Mouse (Mus musculus): ENCODE measurements at regions not wholly inside any gene's neighbourhood (a gene's known extent, or its start where the extent isn't known, plus 50 kb on each side); places are given as distances from the start of the nearest gene placed in this dataset.

GRCm38 (mm10) chr17:16571403-16571802, 492.5 kb upstream of the Zfp960 start:
- no peak overlapping the region for H3K4me3 ChIP-seq (replicated peaks)
- ATAC-seq (ENCODE audit: insufficient number of reproducible peaks, low FRiP score, low TSS enrichment, low read depth) = no peak
- no peaks in the 10 kb centered on the region for H3K27me3 ChIP-seq
- 59% methylated on average over 5 of the region's 5 CpGs for WGBS
- H3K9me3 ChIP-seq (replicated peaks) = no peaks in the 10 kb centered on the region
- no peaks in the 10 kb centered on the region for H3K4me1 ChIP-seq
- H3K27ac ChIP-seq (replicated peaks) = no peak overlapping the region
- no peak overlapping the region for H3K4me2 ChIP-seq (replicated peaks)
- H3K36me3 ChIP-seq = no peaks in the 10 kb centered on the region
- H3K9ac ChIP-seq = no peak overlapping the region

GRCm38 (mm10) chr17:16588791-16589190, 475.1 kb upstream of the Zfp960 start:
- Histone ChIP-seq H3K9me3 (replicated peaks) (no peaks in the 10 kb centered on the region), H3K36me3 (no peaks in the 10 kb centered on the region), H3K4me1 (no peaks in the 10 kb centered on the region), H3K27ac (replicated peaks) (no peak overlapping the region), H3K27me3 (no peaks in the 10 kb centered on the region), H3K4me2 (replicated peaks) (no peak overlapping the region), H3K9ac (no peak overlapping the region), H3K4me3 (replicated peaks) (no peak overlapping the region)
- 58% methylated on average over 1 of the region's 1 CpGs for WGBS
- no peak for ATAC-seq (ENCODE audit: insufficient number of reproducible peaks, low FRiP score, low TSS enrichment, low read depth)

- WGBS = 26% methylated on average over 3 of the region's 3 CpGs
- Histone ChIP-seq H3K4me3 (replicated peaks) (no peak overlapping the region), H3K4me1 (no peaks in the 10 kb centered on the region), H3K27ac (replicated peaks) (no peak overlapping the region), H3K27me3 (no peaks in the 10 kb centered on the region), H3K36me3 (no peaks in the 10 kb centered on the region), H3K4me2 (replicated peaks) (no peak overlapping the region), H3K9ac (no peak overlapping the region), H3K9me3 (replicated peaks) (no peaks in the 10 kb centered on the region)
- ATAC-seq (ENCODE audit: insufficient number of reproducible peaks, low FRiP score, low TSS enrichment, low read depth) = no peak
Observed at GRCm38 (mm10) chr17:16599671-16600070, 464.2 kb upstream of the Zfp960 start.

GRCm38 (mm10) chr17:16612405-16612979, 451.4 kb upstream of the Zfp960 start:
- 85% methylated on average over 1 of the region's 1 CpGs for WGBS
- Histone ChIP-seq H3K9ac (no peak overlapping the region), H3K9me3 (replicated peaks) (no peaks in the 10 kb centered on the region)

GRCm38 (mm10) chr17:16621931-16622556, 441.9 kb upstream of the Zfp960 start:
- no peak overlapping the region for H3K4me3 ChIP-seq (replicated peaks)
- 74% methylated on average over 4 of the region's 4 CpGs for WGBS
- H3K4me1 ChIP-seq = no peaks in the 10 kb centered on the region
- no peak overlapping the region for H3K9ac ChIP-seq
- no peak overlapping the region for H3K27ac ChIP-seq (replicated peaks)
- no peaks in the 10 kb centered on the region for H3K9me3 ChIP-seq (replicated peaks)
- no peak for ATAC-seq (ENCODE audit: insufficient number of reproducible peaks, low FRiP score, low TSS enrichment, low read depth)
- no peaks in the 10 kb centered on the region for H3K27me3 ChIP-seq
- no peak overlapping the region for H3K4me2 ChIP-seq (replicated peaks)
- no peaks in the 10 kb centered on the region for H3K36me3 ChIP-seq

More at GRCm38 (mm10) chr17:16612405-16612979, 451.4 kb upstream of the Zfp960 start:
- no peak for ATAC-seq (ENCODE audit: insufficient number of reproducible peaks, low FRiP score, low TSS enrichment, low read depth)
- H3K4me2 ChIP-seq (replicated peaks) = no peak overlapping the region
- H3K4me1 ChIP-seq = no peaks in the 10 kb centered on the region
- no peak overlapping the region for H3K27ac ChIP-seq (replicated peaks)
- no peaks in the 10 kb centered on the region for H3K36me3 ChIP-seq
- no peak overlapping the region for H3K4me3 ChIP-seq (replicated peaks)
- H3K27me3 ChIP-seq = no peaks in the 10 kb centered on the region

GRCm38 (mm10) chr17:16629854-16630253, 434.1 kb upstream of the Zfp960 start:
- no peak for ATAC-seq (ENCODE audit: insufficient number of reproducible peaks, low FRiP score, low TSS enrichment, low read depth)
- H3K4me2 ChIP-seq (replicated peaks) = no peak overlapping the region
- 87% methylated on average over 1 of the region's 1 CpGs for WGBS
- no peak overlapping the region for H3K9ac ChIP-seq
- no peaks in the 10 kb centered on the region for H3K9me3 ChIP-seq (replicated peaks)
- no peaks in the 10 kb centered on the region for H3K36me3 ChIP-seq
- no peaks in the 10 kb centered on the region for H3K27me3 ChIP-seq
- H3K27ac ChIP-seq (replicated peaks) = no peak overlapping the region
- H3K4me1 ChIP-seq = no peaks in the 10 kb centered on the region
- H3K4me3 ChIP-seq (replicated peaks) = no peak overlapping the region

GRCm38 (mm10) chr17:16633426-16633825, 430.5 kb upstream of the Zfp960 start:
- H3K4me2 ChIP-seq (replicated peaks) = no peak overlapping the region
- no peak for ATAC-seq (ENCODE audit: insufficient number of reproducible peaks, low FRiP score, low TSS enrichment, low read depth)
- no peak overlapping the region for H3K4me3 ChIP-seq (replicated peaks)
- no peaks in the 10 kb centered on the region for H3K27me3 ChIP-seq
- H3K9ac ChIP-seq = no peak overlapping the region
- H3K36me3 ChIP-seq = no peaks in the 10 kb centered on the region
- H3K9me3 ChIP-seq (replicated peaks) = no peaks in the 10 kb centered on the region
- H3K27ac ChIP-seq (replicated peaks) = no peak overlapping the region
- no peaks in the 10 kb centered on the region for H3K4me1 ChIP-seq

GRCm38 (mm10) chr17:16637463-16637862, 426.4 kb upstream of the Zfp960 start:
- Histone ChIP-seq H3K36me3 (no peaks in the 10 kb centered on the region), H3K9ac (no peak overlapping the region), H3K4me3 (replicated peaks) (no peak overlapping the region), H3K27me3 (no peaks in the 10 kb centered on the region), H3K9me3 (replicated peaks) (no peaks in the 10 kb centered on the region), H3K4me1 (no peaks in the 10 kb centered on the region), H3K27ac (replicated peaks) (no peak overlapping the region), H3K4me2 (replicated peaks) (no peak overlapping the region)
- ATAC-seq (ENCODE audit: insufficient number of reproducible peaks, low FRiP score, low TSS enrichment, low read depth) = no peak

- H3K27ac ChIP-seq (replicated peaks) = no peak overlapping the region
- H3K4me3 ChIP-seq (replicated peaks) = no peak overlapping the region
- no peaks in the 10 kb centered on the region for H3K4me1 ChIP-seq
- no peaks in the 10 kb centered on the region for H3K9me3 ChIP-seq (replicated peaks)
- H3K27me3 ChIP-seq = no peaks in the 10 kb centered on the region
- H3K36me3 ChIP-seq = no peaks in the 10 kb centered on the region
- ATAC-seq (ENCODE audit: insufficient number of reproducible peaks, low FRiP score, low TSS enrichment, low read depth) = no peak
- no peak overlapping the region for H3K9ac ChIP-seq
- H3K4me2 ChIP-seq (replicated peaks) = no peak overlapping the region
- 26% methylated on average over 1 of the region's 1 CpGs for WGBS
Observed at GRCm38 (mm10) chr17:16647942-16648341, 416.0 kb upstream of the Zfp960 start.

GRCm38 (mm10) chr17:16665253-16665652, 398.7 kb upstream of the Zfp960 start:
- no peak overlapping the region for H3K4me2 ChIP-seq (replicated peaks)
- H3K27ac ChIP-seq (replicated peaks) = no peak overlapping the region
- H3K36me3 ChIP-seq = no peaks in the 10 kb centered on the region
- no peak overlapping the region for H3K4me3 ChIP-seq (replicated peaks)
- H3K9me3 ChIP-seq (replicated peaks) = no peaks in the 10 kb centered on the region
- ATAC-seq (ENCODE audit: insufficient number of reproducible peaks, low FRiP score, low TSS enrichment, low read depth) = no peak
- H3K27me3 ChIP-seq = no peaks in the 10 kb centered on the region
- H3K4me1 ChIP-seq = no peaks in the 10 kb centered on the region
- H3K9ac ChIP-seq = no peak overlapping the region

- Histone ChIP-seq H3K9ac (no peak overlapping the region), H3K9me3 (replicated peaks) (no peaks in the 10 kb centered on the region), H3K4me3 (replicated peaks) (no peak overlapping the region), H3K36me3 (no peaks in the 10 kb centered on the region), H3K27me3 (no peaks in the 10 kb centered on the region), H3K4me2 (replicated peaks) (no peak overlapping the region), H3K4me1 (no peaks in the 10 kb centered on the region), H3K27ac (replicated peaks) (no peak overlapping the region)
- no peak for ATAC-seq (ENCODE audit: insufficient number of reproducible peaks, low FRiP score, low TSS enrichment, low read depth)
- WGBS = 62% methylated on average over 1 of the region's 1 CpGs
Observed at GRCm38 (mm10) chr17:16667606-16668005, 396.3 kb upstream of the Zfp960 start.

GRCm38 (mm10) chr17:16704199-16704598, 359.7 kb upstream of the Zfp960 start:
- Histone ChIP-seq H3K27me3 (no peaks in the 10 kb centered on the region), H3K9me3 (replicated peaks) (no peaks in the 10 kb centered on the region), H3K4me1 (no peaks in the 10 kb centered on the region), H3K4me2 (replicated peaks) (no peak overlapping the region), H3K9ac (no peak overlapping the region), H3K27ac (replicated peaks) (no peak overlapping the region), H3K36me3 (no peaks in the 10 kb centered on the region), H3K4me3 (replicated peaks) (no peak overlapping the region)
- ATAC-seq (ENCODE audit: insufficient number of reproducible peaks, low FRiP score, low TSS enrichment, low read depth) = no peak
